Mouse (Mus musculus) stomach, embryonic 16.5 days (tissue): ENCODE measurements around the gene Ceacam15. TPM values are rescaled to one million over a fixed set of nuclear protein-coding genes. Genes with fewer than 3 reads are reported as not detected.

Experiments used
- polyA plus RNA-seq: library from polyadenylated mRNA; unstranded; fragments of >200 nt; fragmentation: Nextera tagmentation; extraction: Ambion mirVana; gene quantifications from 2 replicates; pipeline ENCODE4 v1.2.1, GENCODE M21; 2015

Ceacam15 gene
- polyA plus RNA-seq, 1 experiment from 2014 or later: not detected

Other genes starting within 250 kb of the Ceacam15 start
- 38.4 and 44.2 TPM in 2 replicates for gene Tmem160, start 222.9 kb downstream of the Ceacam15 start, polyA plus RNA-seq
- 0.19 and 0.26 TPM in 2 replicates for gene Npas1, start 198.0 kb downstream of the Ceacam15 start, polyA plus RNA-seq
- 10.7 and 11.4 TPM in 2 replicates for gene Arhgap35, start 60.7 kb downstream of the Ceacam15 start, polyA plus RNA-seq
- not detected in 2 replicates for gene Ceacam9, start 46.2 kb upstream of the Ceacam15 start, polyA plus RNA-seq
- 229 and 231 TPM in 2 replicates for gene Ap2s1, start 62.7 kb upstream of the Ceacam15 start, polyA plus RNA-seq
- 43.1 and 46.6 TPM in 2 replicates for gene Slc1a5, start 105.6 kb upstream of the Ceacam15 start, polyA plus RNA-seq
- gene Strn4, start 140.2 kb upstream of the Ceacam15 start, polyA plus RNA-seq: 68.5 and 80.0 TPM in 2 replicates
- gene Fkrp, start 141.0 kb upstream of the Ceacam15 start, polyA plus RNA-seq: 18.1 and 21.4 TPM in 2 replicates
- gene Prkd2, start 167.2 kb upstream of the Ceacam15 start, polyA plus RNA-seq: 11.1 and 11.8 TPM in 2 replicates
- gene Dact3, start 199.6 kb upstream of the Ceacam15 start, polyA plus RNA-seq: 2.3 TPM in 2 replicates
- gene Gng8, start 216.1 kb upstream of the Ceacam15 start, polyA plus RNA-seq: 9.7 and 12.0 TPM in 2 replicates
- 3.0 and 3.2 TPM in 2 replicates for gene Ptgir, start 230.8 kb upstream of the Ceacam15 start, polyA plus RNA-seq
- gene Calm3, start 248.4 kb upstream of the Ceacam15 start, polyA plus RNA-seq: 120 and 126 TPM in 2 replicates